Mouse (Mus musculus) liver, adult 2 months (tissue): ENCODE measurements around the gene Ppil2.

Source experiments
- CTCF ChIP-seq: fragments of 200-500 bp; IDR thresholded peaks from 2 replicates; pipeline ENCODE4 v1.5.1; 2011; ENCODE audit warnings: low read depth, low read length, control low read depth
- POLR2A ChIP-seq: fragments of 200-500 bp; IDR thresholded peaks from 2 replicates; pipeline ENCODE4 v1.6.1; 2011; ENCODE audit warnings: low read length, control low read depth; ENCODE audit not compliant: insufficient read depth; ENCODE audit errors: extremely low read depth

DNA sequence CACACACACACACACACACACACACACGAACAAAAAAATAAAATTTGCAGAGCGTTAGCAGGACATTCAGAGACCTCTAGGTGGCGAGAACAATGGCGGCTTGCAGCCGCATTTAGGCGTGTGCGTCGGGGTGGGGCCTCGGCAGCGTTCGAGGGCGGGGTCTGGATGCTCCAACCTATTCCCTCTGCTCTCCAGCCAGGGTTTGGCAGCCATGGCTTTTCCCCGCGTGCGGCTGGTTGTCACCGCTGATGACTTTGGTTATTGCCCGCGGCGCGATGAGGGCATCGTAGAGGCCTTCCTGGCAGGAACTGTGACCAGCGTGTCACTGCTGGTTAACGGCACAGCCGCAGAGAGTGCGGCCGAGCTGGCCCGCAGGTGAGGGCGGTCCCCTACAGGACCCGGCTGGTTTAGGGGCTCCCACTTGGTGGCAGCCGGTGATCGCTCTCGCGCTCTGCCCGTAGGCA lies 35.7 kb upstream of the Ppil2 start, which contains the start of gene Ccdc116:
- no peak for TF ChIP-seq POLR2A
- peak; percentile 48 for TF ChIP-seq CTCF
